Mouse (Mus musculus): ENCODE results near the gene Sh3kbp1. TPM values are rescaled to one million over a fixed set of nuclear protein-coding genes. Genes with fewer than 3 reads are reported as not detected.
"Not testable (repeated sequence)": the region's sequence is repeated elsewhere in the genome, so short reads cannot be mapped to it uniquely, and the experiment has no call there.

The Sh3kbp1 gene
- 10 to 100 TPM; 23.1 to 27.2 TPM for total RNA-seq (2021)
- long read RNA-seq, experiment 1, partial matches to known transcripts: 1 of 5 reads
- long read RNA-seq, experiment 1, other reads (novel, unspliced or antisense): 4 of 5 reads
- long read RNA-seq, experiment 2, full-length matches to known transcripts: 6 of 8 reads
- long read RNA-seq, experiment 2, partial matches to known transcripts: 0 of 8 reads
- long read RNA-seq, experiment 2, other reads (novel, unspliced or antisense): 2 of 8 reads

DNA sequence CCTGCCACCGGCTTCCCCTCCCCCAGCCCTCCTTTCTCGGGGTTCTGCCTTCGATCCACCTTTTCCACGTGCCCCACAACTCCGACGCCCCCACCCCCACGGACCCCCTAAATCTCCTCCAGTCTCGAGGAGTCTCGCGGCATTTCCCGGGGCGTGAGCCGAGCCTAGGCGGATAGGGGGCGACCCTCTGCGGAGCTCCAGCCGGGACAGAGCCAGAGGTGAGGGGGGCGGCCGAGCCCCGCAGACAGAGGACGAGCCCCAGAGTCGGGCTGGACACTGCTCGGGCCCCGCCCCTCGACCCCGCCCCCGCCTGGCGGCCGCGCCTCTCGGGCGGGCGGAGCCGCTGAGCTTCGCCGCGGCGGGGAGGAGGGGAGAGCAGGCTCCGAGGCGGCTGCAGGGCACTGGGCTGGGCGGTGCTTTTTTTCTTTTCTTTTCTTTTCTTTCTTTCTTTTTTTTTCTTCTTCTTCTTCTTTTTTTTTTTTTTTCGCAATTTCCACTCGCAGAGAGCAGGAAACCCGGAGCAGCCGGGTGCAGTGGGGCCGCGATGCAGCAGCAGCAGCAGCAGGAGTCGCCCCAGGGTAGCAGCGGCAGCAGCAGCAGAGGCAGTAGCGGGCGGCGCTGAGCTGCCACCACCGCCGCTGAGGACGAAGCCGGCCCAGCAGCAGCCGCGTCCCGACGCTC, at the start of gene Sh3kbp1:
Sh3kbp1 (plus strand) TSS at position 366 of the 681 bp plus-strand sequence.
- DNase-seq: peak; percentile 78 to 87

GRCm38 (mm10) chrX:159584738-159585137, 42.3 kb upstream of the Sh3kbp1 start:
- not testable (repeated sequence) for DNase-seq

DNA sequence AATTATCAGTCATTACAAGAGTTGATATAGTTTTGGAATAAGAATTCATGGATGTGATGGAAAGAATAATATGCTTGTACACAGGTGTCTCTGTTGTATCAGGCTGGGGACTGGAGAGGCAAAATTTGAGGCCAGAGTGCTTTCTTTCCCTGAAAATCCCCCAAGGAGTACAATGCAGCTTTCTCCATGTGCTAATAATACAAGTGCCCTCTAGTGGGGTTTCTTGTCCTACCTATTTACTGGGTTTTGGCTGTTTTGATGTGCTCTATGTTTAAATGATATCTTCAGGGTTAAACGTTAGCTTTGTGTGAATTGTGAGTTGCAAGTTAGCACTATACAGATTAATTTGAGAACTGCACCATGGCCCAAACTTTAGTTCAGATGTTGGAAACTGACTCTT, 35.4 kb upstream of the Sh3kbp1 start:
- DNase-seq: no peak

DNA sequence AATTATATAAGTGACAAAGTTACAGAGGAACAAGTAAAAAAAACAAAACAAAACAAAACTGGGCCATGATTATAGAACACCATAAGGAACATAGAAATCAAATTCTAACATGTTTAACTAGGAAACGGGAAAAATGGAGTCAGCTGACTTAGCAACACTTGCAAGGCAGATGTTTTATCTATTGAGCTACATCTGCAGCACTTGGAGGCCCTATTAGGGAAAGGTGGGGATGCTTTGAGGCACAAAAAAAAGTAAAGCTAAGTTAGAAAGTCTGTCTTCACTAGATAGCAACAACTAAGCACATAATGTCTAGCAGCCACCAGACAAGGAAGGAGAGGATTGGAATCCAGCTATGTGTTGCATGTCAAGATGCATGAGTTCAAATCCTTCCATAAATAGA, 29.6 kb upstream of the Sh3kbp1 start:
- no peak for DNase-seq

GRCm38 (mm10) chrX:159604832-159605231, 22.2 kb upstream of the Sh3kbp1 start:
- no peak for DNase-seq

DNA sequence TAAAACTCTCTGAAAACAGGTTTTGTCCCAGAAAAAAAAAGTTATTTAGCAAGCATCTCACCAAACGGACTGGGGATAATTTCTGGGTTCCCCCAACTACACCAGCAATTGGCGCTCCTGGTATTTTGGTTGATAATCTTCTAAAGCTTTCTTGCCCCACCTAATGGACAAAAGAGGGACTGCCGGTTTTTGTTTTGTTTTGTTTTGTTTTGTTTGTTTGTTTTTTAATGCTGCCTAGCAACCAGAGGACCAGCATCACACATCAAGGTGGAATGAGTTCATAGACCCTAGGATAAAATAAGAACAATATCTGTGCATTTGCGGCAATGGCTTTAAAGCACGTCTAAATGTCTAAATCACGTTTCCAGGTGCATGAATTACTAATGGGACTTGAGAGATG, 20.1 kb upstream of the Sh3kbp1 start:
- DNase-seq: no peak

GRCm38 (mm10) chrX:159626208-159626906, 715 bp upstream of the Sh3kbp1 start:
- no peak for DNase-seq

DNA sequence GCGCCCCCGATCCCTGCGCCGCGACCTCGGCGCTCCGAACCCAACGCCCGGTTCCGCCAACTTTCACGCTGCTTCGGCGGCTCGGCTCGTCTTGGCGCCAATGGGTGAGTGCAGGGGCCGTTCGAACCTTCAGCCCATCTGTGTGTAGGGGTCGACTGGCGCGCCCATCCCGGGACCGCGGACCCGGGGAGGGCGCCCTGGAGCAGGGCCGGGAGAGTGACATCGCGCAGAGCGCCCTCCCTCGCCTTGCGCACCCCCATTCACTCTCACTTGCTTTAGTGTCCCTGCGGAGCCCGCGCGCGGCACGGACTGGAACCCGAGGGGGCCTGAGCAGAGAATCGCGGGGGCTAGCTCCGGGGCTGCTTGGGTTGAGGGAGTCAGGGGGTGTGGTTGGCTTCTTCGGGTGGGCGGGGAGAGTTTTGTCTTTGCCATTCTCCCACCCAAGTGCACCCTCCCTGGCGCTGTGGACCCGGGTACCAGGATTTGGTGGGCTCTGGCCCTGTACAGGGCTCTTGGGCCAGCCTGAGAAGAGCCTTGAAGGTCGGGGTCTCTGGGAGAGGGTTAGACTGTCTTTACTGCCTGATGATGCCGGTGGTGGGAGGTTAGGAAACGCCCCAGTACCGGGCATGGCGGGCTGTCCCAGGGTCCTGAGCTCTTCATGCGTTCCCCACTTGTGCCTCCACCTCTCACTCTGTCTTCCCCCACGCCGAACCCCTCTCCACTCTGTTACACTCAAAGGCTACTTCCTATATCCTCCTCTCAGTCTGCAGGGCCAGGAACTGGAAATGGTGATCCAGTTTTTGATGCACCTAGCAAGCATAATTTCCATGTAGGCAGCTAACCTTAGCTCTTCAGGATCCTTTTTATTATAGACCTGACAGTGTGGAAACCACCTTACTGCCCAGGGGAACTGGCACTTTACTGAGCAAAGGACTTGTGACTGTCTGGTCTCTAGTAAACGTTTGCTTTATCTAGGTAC, 805 bp downstream of the Sh3kbp1 start:
- peak; percentile 33 to 35 for DNase-seq

- DNase-seq: no peak
Observed at GRCm38 (mm10) chrX:159628629-159629028, 1.6 kb downstream of the Sh3kbp1 start.

- no peak for DNase-seq
Observed at GRCm38 (mm10) chrX:159629203-159629602, 2.1 kb downstream of the Sh3kbp1 start.

GRCm38 (mm10) chrX:159638500-159639227, 11.6 kb downstream of the Sh3kbp1 start:
- DNase-seq: no peak

GRCm38 (mm10) chrX:159639991-159640390, 12.9 kb downstream of the Sh3kbp1 start:
- no peak for DNase-seq

DNA sequence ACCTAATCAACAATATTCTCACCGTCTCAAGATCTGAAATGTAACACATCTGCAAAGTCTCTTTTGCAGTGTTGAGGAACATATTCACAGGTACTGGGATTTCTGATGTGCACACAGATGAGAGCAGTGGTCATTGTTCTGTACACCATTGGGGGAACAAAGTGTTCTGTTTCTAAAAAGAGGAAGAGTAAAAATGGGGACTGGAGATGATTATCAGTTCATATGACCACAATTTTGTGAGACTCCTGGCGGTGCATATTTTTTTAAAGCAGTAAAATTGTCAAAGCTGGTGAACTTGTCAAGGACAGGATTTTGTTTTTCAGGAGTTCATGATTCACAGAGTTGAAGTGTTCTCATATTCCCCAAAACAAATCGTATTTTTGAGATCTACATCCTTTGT, 18.2 kb downstream of the Sh3kbp1 start:
- no peak for DNase-seq

- no peak for DNase-seq
Observed at GRCm38 (mm10) chrX:159647564-159647963, 20.5 kb downstream of the Sh3kbp1 start.

DNA sequence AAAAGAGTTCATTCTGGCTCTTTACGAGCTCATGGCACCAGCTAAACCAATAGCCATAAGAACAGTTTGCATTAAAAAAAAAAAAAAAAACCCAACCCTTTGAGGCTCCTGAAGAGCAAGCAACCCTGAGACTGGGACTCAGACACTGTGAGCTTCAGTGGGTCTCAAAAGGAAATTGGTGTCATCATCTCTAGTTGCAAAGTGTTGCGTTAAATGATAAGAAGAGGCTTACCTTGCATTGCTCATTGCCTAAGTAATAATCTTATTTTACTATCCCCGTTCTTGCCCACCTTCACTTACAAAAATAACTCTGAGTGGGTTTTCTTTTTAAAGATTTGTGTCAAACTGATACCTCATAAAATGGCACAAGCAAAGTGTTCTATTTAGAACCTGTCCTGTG, 21.5 kb downstream of the Sh3kbp1 start:
- no peak for DNase-seq

DNA sequence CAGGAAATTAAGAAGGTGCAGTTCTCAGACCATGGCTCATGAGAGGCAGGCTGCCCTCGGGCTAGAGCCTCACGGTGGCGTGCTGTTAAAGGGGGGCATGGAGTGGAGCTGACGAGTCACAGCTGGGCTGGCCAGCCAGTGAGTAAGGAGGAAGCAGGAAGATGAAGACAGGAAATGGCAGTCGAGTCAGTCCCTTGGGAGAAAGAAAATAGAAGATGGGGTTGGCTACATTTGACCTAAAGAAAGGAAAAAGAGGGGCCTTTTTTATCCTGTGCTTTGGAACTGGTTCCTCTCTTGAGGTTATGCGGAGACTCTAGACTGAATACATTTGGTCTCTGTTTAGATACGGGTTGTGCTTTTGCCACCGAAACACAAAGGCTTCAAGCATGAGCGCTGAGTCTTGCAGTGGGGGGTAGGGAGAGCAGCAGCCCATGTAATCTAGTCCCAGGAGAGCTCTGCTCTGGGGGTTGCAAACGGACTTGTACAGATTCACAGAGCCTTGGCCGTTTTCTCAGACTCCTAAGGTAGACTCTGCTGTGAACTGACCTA, 23.1 kb downstream of the Sh3kbp1 start:
- DNase-seq: peak in 1 of 2 experiments; percentile 3

- no peak for DNase-seq
Observed at GRCm38 (mm10) chrX:159650727-159651126, 23.7 kb downstream of the Sh3kbp1 start.

DNA sequence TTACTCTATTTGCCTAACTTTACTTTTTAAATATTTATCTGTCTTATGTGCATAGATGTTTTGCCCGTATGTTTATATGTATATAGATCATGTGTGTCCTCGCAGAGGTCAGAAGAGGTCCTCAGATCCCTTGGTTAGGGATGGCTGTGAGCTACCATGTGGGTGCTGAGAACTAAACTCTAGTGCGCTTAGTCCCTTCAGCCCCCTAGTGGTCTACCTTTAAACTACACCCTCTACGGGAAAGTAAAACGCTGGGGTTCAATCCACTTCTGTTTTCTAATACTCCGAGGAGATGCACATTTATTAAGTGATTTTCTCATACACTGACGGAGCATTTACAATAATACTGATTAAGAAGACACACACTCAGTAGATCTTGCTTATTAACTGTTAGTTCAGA, 44.3 kb downstream of the Sh3kbp1 start:
- no peak for DNase-seq

- DNase-seq: no peak
Observed at GRCm38 (mm10) chrX:159672466-159672865, 45.4 kb downstream of the Sh3kbp1 start.

GRCm38 (mm10) chrX:159676242-159676641, 49.2 kb downstream of the Sh3kbp1 start:
- no peak for DNase-seq
